Mouse (Mus musculus): Measurements from ENCODE around the gene Slc35a1. TPM values are rescaled to one million over a fixed set of nuclear protein-coding genes. Genes with fewer than 3 reads are reported as not detected.

Gene Slc35a1
- total and polyA plus RNA-seq, 3 experiments, result 24.3 to 26.0 TPM; not detected in 1

GRCm38 (mm10) chr4:34625556-34625955 lies 61.7 kb downstream of the Slc35a1 start:
- H3K4me1 ChIP-seq (ENCODE audit: control insufficient read depth in 1 of 2, insufficient read depth in 2 of 2, low read length in 2 of 2), result no peaks in the 10 kb centered on the region
- peaks cover 0 to 10% of the 10 kb centered on the region in 2 experiments; a peak in 2 of 4 replicates for H3K36me3 ChIP-seq (ENCODE audit: control insufficient read depth in 1 of 2, insufficient read depth in 2 of 2, low read length in 2 of 2)
- TF ChIP-seq MYB (IDR thresholded peaks at IDR 0.05; ENCODE audit: low read depth, low read length) (no peak), ETS1 (IDR thresholded peaks at IDR 0.05; ENCODE audit: low read depth, low read length) (no peak), E2F4 (IDR thresholded peaks at IDR 0.05; ENCODE audit: borderline replicate concordance, low read depth, low read length) (no peak), KAT2A (conservative IDR thresholded peaks at IDR 0.05; ENCODE audit: low read depth, low read length) (no peak), MYC (IDR thresholded peaks at IDR 0.05; ENCODE audit: low read depth, low read length) (no peak), NRF1 (IDR thresholded peaks at IDR 0.05; ENCODE audit: insufficient read depth, low read depth, low read length, poor library complexity, severe bottlenecking) (no peak), USF1 (IDR thresholded peaks at IDR 0.05; ENCODE audit: low read depth, low read length) (no peak), GABPA (IDR thresholded peaks at IDR 0.05; ENCODE audit: low read depth, low read length) (no peak), MEF2A (IDR thresholded peaks at IDR 0.05; ENCODE audit: extremely low read depth, insufficient replicate concordance, low read depth, low read length, poor library complexity, severe bottlenecking) (no peak), JUND (IDR thresholded peaks at IDR 0.05; ENCODE audit: low read depth, low read length) (no peak)
- no peaks in the 10 kb centered on the region for H3K27me3 ChIP-seq (ENCODE audit: control insufficient read depth in 1 of 2, insufficient read depth in 2 of 2, low read length in 2 of 2)
- no peak overlapping the region for H3K27ac ChIP-seq (ENCODE audit: control insufficient read depth, low read depth, low read length)
- H3K79me2 ChIP-seq (ENCODE audit: control insufficient read depth, insufficient read depth, low read length, poor library complexity), result no peaks in the 10 kb centered on the region; the same call in 1 of the 2 replicates
- no peak overlapping the region for H3K9ac ChIP-seq (ENCODE audit: control insufficient read depth, low read depth, low read length, poor library complexity, severe bottlenecking)
- DNase-seq (ENCODE audit: low read depth, low spot score), result no peak
- no peak overlapping the region for H3K4me3 ChIP-seq (ENCODE audit: control insufficient read depth in 1 of 2, insufficient read depth in 1 of 2, low read depth in 2 of 2, low read length in 2 of 2)
- H3K9me3 ChIP-seq (replicated peaks; ENCODE audit: insufficient read depth, low read length), result no peaks in the 10 kb centered on the region

DNA sequence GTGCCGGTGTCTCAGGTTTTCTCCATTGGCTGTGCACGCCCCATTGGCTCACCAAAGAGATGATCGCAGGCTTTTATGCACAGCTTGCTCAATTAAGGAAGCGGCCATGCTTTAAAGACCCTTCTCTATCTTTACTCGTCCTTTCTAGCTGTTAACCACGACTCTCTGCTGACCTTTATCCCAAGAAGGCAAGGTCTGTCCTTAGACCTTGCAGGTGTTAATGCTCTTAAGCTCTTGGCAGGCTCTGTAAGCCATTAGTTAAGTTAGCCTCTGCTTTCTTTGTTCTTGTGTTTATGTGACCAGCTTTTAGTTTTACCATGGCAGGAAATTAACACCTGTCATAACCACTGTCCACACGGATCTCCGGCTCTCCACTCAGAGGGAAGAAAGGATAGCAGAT lies 71.1 kb downstream of the Slc35a1 start:
- Histone ChIP-seq H3K79me2 (ENCODE audit: control insufficient read depth, insufficient read depth, low read length, poor library complexity) (peaks cover 32% of the 10 kb centered on the region), H3K9me3 (replicated peaks; ENCODE audit: insufficient read depth, low read length) (no peaks in the 10 kb centered on the region), H3K4me1 (ENCODE audit: control insufficient read depth in 1 of 2, insufficient read depth in 2 of 2, low read length in 2 of 2) (peaks cover 3 to 9% of the 10 kb centered on the region in 2 experiments; a peak in 3 of 4 replicates), H3K27ac (ENCODE audit: control insufficient read depth, low read depth, low read length) (no peak overlapping the region), H3K4me3 (ENCODE audit: control insufficient read depth in 1 of 2, insufficient read depth in 1 of 2, low read depth in 2 of 2, low read length in 2 of 2) (peak overlapping the region; percentile 79 to 95), H3K36me3 (ENCODE audit: control insufficient read depth in 1 of 2, insufficient read depth in 2 of 2, low read length in 2 of 2) (peaks cover 7 to 13% of the 10 kb centered on the region in 2 experiments; a peak in 3 of 4 replicates), H3K27me3 (ENCODE audit: control insufficient read depth in 1 of 2, insufficient read depth in 2 of 2, low read length in 2 of 2) (no peaks in the 10 kb centered on the region), H3K9ac (ENCODE audit: control insufficient read depth, low read depth, low read length, poor library complexity, severe bottlenecking) (peak overlapping the region; percentile 81)
- TF ChIP-seq POLR2AphosphoS2 (IDR thresholded peaks at IDR 0.05; ENCODE audit: low read length), result no peak
- no peak for TF ChIP-seq ZNF384 (IDR thresholded peaks at IDR 0.05; ENCODE audit: low read depth, low read length)
- no peak for TF ChIP-seq MEF2A (IDR thresholded peaks at IDR 0.05; ENCODE audit: extremely low read depth, insufficient replicate concordance, low read depth, low read length, poor library complexity, severe bottlenecking)
- no peak for TF ChIP-seq USF2 (IDR thresholded peaks at IDR 0.05; ENCODE audit: borderline replicate concordance in 1 of 2, insufficient read depth in 1 of 2, low read depth in 1 of 2, low read length in 2 of 2)
- TF ChIP-seq USF1 (IDR thresholded peaks at IDR 0.05; ENCODE audit: low read depth, low read length), result no peak
- no peak for TF ChIP-seq ELF1 (IDR thresholded peaks at IDR 0.05; ENCODE audit: low read depth, low read length)
- TF ChIP-seq UBTF (IDR thresholded peaks at IDR 0.05; ENCODE audit: borderline replicate concordance, insufficient read depth, low read depth, low read length), result no peak
- TF ChIP-seq CHD2 (IDR thresholded peaks at IDR 0.05; ENCODE audit: low read length), result no peak
- TF ChIP-seq NELFE (IDR thresholded peaks at IDR 0.05; ENCODE audit: low read depth, low read length), result no peak
- no peak for TF ChIP-seq ETS1 (IDR thresholded peaks at IDR 0.05; ENCODE audit: low read depth, low read length)
- no peak for TF ChIP-seq SMC3 (IDR thresholded peaks at IDR 0.05; ENCODE audit: low read depth, low read length)
- no peak for TF ChIP-seq MXI1 (IDR thresholded peaks at IDR 0.05; ENCODE audit: low read depth, low read length)
- no peak for TF ChIP-seq ZMIZ1 (IDR thresholded peaks at IDR 0.05; ENCODE audit: low read depth, low read length)
- no peak for TF ChIP-seq MAX (IDR thresholded peaks at IDR 0.05; ENCODE audit: low read length)
- no peak for TF ChIP-seq CHD1 (IDR thresholded peaks at IDR 0.05; ENCODE audit: low read depth, low read length)
- no peak for TF ChIP-seq GATA1 (IDR thresholded peaks at IDR 0.05; ENCODE audit: low read depth, low read length)
- no peak for TF ChIP-seq ZKSCAN1 (IDR thresholded peaks at IDR 0.05; ENCODE audit: low read depth, low read length)
- no peak for DNase-seq (ENCODE audit: low read depth, low spot score)
